Mouse (Mus musculus) ES-E14 (cell line): Measurements from ENCODE around the gene 1700013H16Rik.

Experiments used
- CHD2 ChIP-seq: IDR thresholded peaks from 2 replicates; pipeline ENCODE4 v1.6.1; 2014; ENCODE audit warnings: mild to moderate bottlenecking, low read depth, low read length, inconsistent platforms
- HCFC1 ChIP-seq: IDR thresholded peaks from 2 replicates; pipeline ENCODE4 v1.6.1; 2012; ENCODE audit warnings: low read length, inconsistent platforms, borderline replicate concordance; ENCODE audit not compliant: insufficient read depth
- MAFK ChIP-seq: IDR thresholded peaks from 2 replicates; pipeline ENCODE4 v1.6.1; 2014; ENCODE audit warnings: mild to moderate bottlenecking, low read depth, low read length, inconsistent platforms; ENCODE audit not compliant: insufficient read depth
- ZNF384 ChIP-seq: IDR thresholded peaks from 2 replicates; pipeline ENCODE4 v1.6.1; 2012; ENCODE audit warnings: low read depth, low read length, inconsistent platforms

DNA sequence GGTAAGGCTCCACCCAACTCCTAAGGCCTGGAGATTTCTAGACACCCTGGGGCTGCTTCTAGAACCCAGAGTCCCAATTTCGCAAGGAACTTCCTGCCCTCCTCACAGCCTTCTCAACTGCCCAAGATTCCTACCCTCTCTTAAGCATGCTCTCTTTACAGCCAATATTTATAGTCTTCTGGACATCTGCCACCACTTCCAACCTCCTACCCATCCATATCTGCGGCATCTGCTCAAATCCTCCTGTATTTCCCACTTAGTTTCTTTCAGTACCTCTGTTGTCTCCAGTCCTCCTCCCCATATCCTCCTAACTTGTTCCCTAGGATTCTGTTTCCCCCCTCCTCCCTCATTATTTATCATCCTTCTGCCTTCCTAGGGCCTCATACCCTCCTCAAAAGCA, 58.4 kb downstream of the 1700013H16Rik start:
- TF ChIP-seq MAFK (no peak), ZNF384 (no peak), HCFC1 (no peak), CHD2 (no peak)
